Mouse (Mus musculus): ENCODE data around the gene Mrpl43.
A peak's percentile ranks its signal among the peaks of the same experiment; 100 is the strongest.
"Not testable (repeated sequence)": the region's sequence is repeated elsewhere in the genome, so short reads cannot be mapped to it uniquely, and the experiment has no call there.

The Mrpl43 gene

GRCm38 (mm10) chr19:45005957-45006712 lies at the start of gene Mrpl43:
Gene Mrpl43 (minus strand): TSS chr19:45006442.
- DNase-seq (ENCODE audit: low read depth, low spot score), result peak; percentile 85

- no peak for DNase-seq (ENCODE audit: low read depth, low spot score)
Observed at GRCm38 (mm10) chr19:45054892-45055690, 48.8 kb upstream of the Mrpl43 start.

- DNase-seq (ENCODE audit: low read depth, low spot score), result no peak
Observed at GRCm38 (mm10) chr19:45053451-45053850, 47.2 kb upstream of the Mrpl43 start.

GRCm38 (mm10) chr19:45049523-45049922 lies 43.3 kb upstream of the Mrpl43 start:
- DNase-seq (ENCODE audit: low read depth, low spot score), result no peak

GRCm38 (mm10) chr19:45048644-45049365 lies 42.6 kb upstream of the Mrpl43 start:
- DNase-seq (ENCODE audit: low read depth, low spot score), result no peak

- no peak for DNase-seq (ENCODE audit: low read depth, low spot score)
Observed at GRCm38 (mm10) chr19:45047935-45048643, 41.8 kb upstream of the Mrpl43 start.

- no peak for DNase-seq (ENCODE audit: low read depth, low spot score)
Observed at GRCm38 (mm10) chr19:45047417-45047934, 41.2 kb upstream of the Mrpl43 start, which contains the start of gene Sfxn3. Gene Sfxn3 (plus strand): TSS chr19:45047503.

GRCm38 (mm10) chr19:45046523-45047321 lies 40.5 kb upstream of the Mrpl43 start:
- DNase-seq (ENCODE audit: low read depth, low spot score), result no peak

- DNase-seq (ENCODE audit: low read depth, low spot score), result no peak
Observed at GRCm38 (mm10) chr19:45045651-45046050, 39.4 kb upstream of the Mrpl43 start, which contains the start of gene Pdzd7. Gene Pdzd7 (minus strand): TSS chr19:45045717.

GRCm38 (mm10) chr19:45045236-45045635 lies 39.0 kb upstream of the Mrpl43 start:
- DNase-seq (ENCODE audit: low read depth, low spot score), result no peak

GRCm38 (mm10) chr19:45044389-45044927 lies 38.2 kb upstream of the Mrpl43 start:
- no peak for DNase-seq (ENCODE audit: low read depth, low spot score)

GRCm38 (mm10) chr19:45040214-45040613 lies 34.0 kb upstream of the Mrpl43 start:
- no peak for DNase-seq (ENCODE audit: low read depth, low spot score)

GRCm38 (mm10) chr19:45038198-45038597 lies 32.0 kb upstream of the Mrpl43 start:
- DNase-seq (ENCODE audit: low read depth, low spot score), result not testable (repeated sequence)

GRCm38 (mm10) chr19:45036867-45037266 lies 30.6 kb upstream of the Mrpl43 start:
- no peak for DNase-seq (ENCODE audit: low read depth, low spot score)

GRCm38 (mm10) chr19:45032570-45033332 lies 26.5 kb upstream of the Mrpl43 start:
- no peak for DNase-seq (ENCODE audit: low read depth, low spot score)

- peak; percentile 62 for DNase-seq (ENCODE audit: low read depth, low spot score)
Observed at GRCm38 (mm10) chr19:45031780-45032179, 25.5 kb upstream of the Mrpl43 start.

GRCm38 (mm10) chr19:45030746-45031693 lies 24.8 kb upstream of the Mrpl43 start:
- DNase-seq (ENCODE audit: low read depth, low spot score), result peak; percentile 82

GRCm38 (mm10) chr19:45030111-45030510 lies 23.9 kb upstream of the Mrpl43 start:
- no peak for DNase-seq (ENCODE audit: low read depth, low spot score)
